8 mouse cellular contexts compared by ENCODE assay signal in genomic region chr1:59481456-59482291, GRCm38 (mm10). TPM values are rescaled to one million over a fixed set of nuclear protein-coding genes. Genes with fewer than 3 reads are reported as not detected.
DNase-seq lines count a peak whose midpoint lies in the region; ATAC-seq and TF ChIP-seq lines count a peak whose summit lies in the region.

No protein-coding gene starts in this region.

- peak; percentile 99 for DNase-seq in ES-CJ7 (ENCODE audit: low read depth, low spot score)
- peak; percentile 91 for DNase-seq in cerebellum, adult 11 months
- DNase-seq in heart, postnatal 36 days: peak; percentile 90 to 91
- peak; percentile 80 to 87 for DNase-seq in layer of hippocampus, adult 2 months (ENCODE audit: low spot score in 2 of 2)
- peak; percentile 98 for DNase-seq in lung, embryonic 14.5 days
- DNase-seq in thymus, adult 2 months: peak; percentile 91

- peak overlapping the region; percentile 52 for H3K9ac ChIP-seq in forebrain, embryonic 15.5 days (replicated peaks)
- peak overlapping the region; percentile 94 for H3K9ac ChIP-seq in lung, embryonic 14.5 days

- peak; percentile 27 for TF ChIP-seq CTCF in layer of hippocampus, adult 2 months (conservative IDR thresholded peaks at IDR 0.05)
- peak; percentile 41 for TF ChIP-seq CTCF in lung, embryonic 14.5 days (IDR thresholded peaks at IDR 0.05; ENCODE audit: low read depth)
- no peak for TF ChIP-seq CTCF in olfactory bulb, adult 2 months (IDR thresholded peaks at IDR 0.05; ENCODE audit: insufficient read depth, low read depth, low read length)
- 0 out of 2 replicates have a peak, but pooled peaks have one; percentile 63 for TF ChIP-seq CTCF in thymus, adult 2 months (IDR thresholded peaks at IDR 0.05; ENCODE audit: borderline replicate concordance, control insufficient read depth, extremely low read depth, insufficient read depth, low read length, poor library complexity)

- no peaks in the 10 kb centered on the region for H3K27me3 ChIP-seq in forebrain, embryonic 15.5 days
- no peaks in the 10 kb centered on the region for H3K27me3 ChIP-seq in lung, embryonic 14.5 days (ENCODE audit: insufficient read depth, low read length)
- H3K27me3 ChIP-seq in thymus, adult 2 months (ENCODE audit: control insufficient read depth, insufficient read depth, low read length): peaks cover 11% of the 10 kb centered on the region; the same call in 1 of the 2 replicates

- intact Hi-C loops in heart, postnatal 36 days (cut with DNase I): loop anchor here (2.0 to 5.0 kb wide), 3 partner anchors 103 to 164 kb away; no protein-coding TSS in a partner anchor

- ATAC-seq in forebrain, embryonic 15.5 days (replicated peaks): peak; percentile 94
- ATAC-seq in lung, embryonic 14.5 days (ENCODE audit: insufficient read depth): peak; percentile 93

- H3K4me1 ChIP-seq in forebrain, embryonic 15.5 days: peaks cover 53% of the 10 kb centered on the region
- peaks cover 7% of the 10 kb centered on the region; the same call in 1 of the 2 replicates for H3K4me1 ChIP-seq in lung, embryonic 14.5 days (ENCODE audit: insufficient read depth)
- H3K4me1 ChIP-seq in olfactory bulb, adult 2 months (ENCODE audit: control insufficient read depth, insufficient read depth, low read length): peaks cover 35% of the 10 kb centered on the region
- H3K4me1 ChIP-seq in thymus, adult 2 months (replicated peaks; ENCODE audit: control insufficient read depth, insufficient read depth, low read length): peaks cover 19% of the 10 kb centered on the region

- peak overlapping the region; percentile 57 for H3K4me3 ChIP-seq in forebrain, embryonic 15.5 days
- H3K4me3 ChIP-seq in layer of hippocampus, adult 2 months: peak overlapping the region; percentile 67
- H3K4me3 ChIP-seq in lung, embryonic 14.5 days (ENCODE audit: low read depth, low read length): peak overlapping the region; percentile 85
- H3K4me3 ChIP-seq in olfactory bulb, adult 2 months (ENCODE audit: insufficient read depth, low read depth, low read length): peak overlapping the region; percentile 46
- peak overlapping the region; percentile 71 for H3K4me3 ChIP-seq in thymus, adult 2 months (ENCODE audit: control insufficient read depth, insufficient read depth, low read length)

- no peaks in the 10 kb centered on the region for H3K36me3 ChIP-seq in forebrain, embryonic 15.5 days
- peaks cover 25% of the 10 kb centered on the region for H3K36me3 ChIP-seq in lung, embryonic 14.5 days (ENCODE audit: insufficient read depth)
- no peaks in the 10 kb centered on the region for H3K36me3 ChIP-seq in thymus, adult 2 months (ENCODE audit: control insufficient read depth, insufficient read depth, low read length)

- H3K4me2 ChIP-seq in forebrain, embryonic 15.5 days (replicated peaks): peak overlapping the region; percentile 98
- H3K4me2 ChIP-seq in lung, embryonic 14.5 days: peak overlapping the region; percentile 93

- H3K27ac ChIP-seq in forebrain, embryonic 15.5 days (replicated peaks): peak overlapping the region; percentile 66
- peak overlapping the region; percentile 79 for H3K27ac ChIP-seq in layer of hippocampus, adult 2 months
- H3K27ac ChIP-seq in lung, embryonic 14.5 days (ENCODE audit: low read depth): peak overlapping the region; percentile 99
- 0 out of 2 replicates have a peak overlapping the region, but pooled peaks have one; percentile 12 for H3K27ac ChIP-seq in olfactory bulb, adult 2 months (ENCODE audit: insufficient read depth, low read depth, low read length)
- H3K27ac ChIP-seq in thymus, adult 2 months (ENCODE audit: control insufficient read depth, insufficient read depth, low read length): no peak overlapping the region

- no peaks in the 10 kb centered on the region for H3K9me3 ChIP-seq in forebrain, embryonic 15.5 days
- no peaks in the 10 kb centered on the region for H3K9me3 ChIP-seq in lung, embryonic 14.5 days (ENCODE audit: low read depth, low read length)

- no peak; the same call in 1 of the 2 replicates for TF ChIP-seq POLR2A in olfactory bulb, adult 2 months (IDR thresholded peaks at IDR 0.05; ENCODE audit: insufficient read depth, low read depth, low read length)
- TF ChIP-seq POLR2A in thymus, adult 2 months (IDR thresholded peaks at IDR 0.05; ENCODE audit: control insufficient read depth, extremely low read depth, insufficient read depth, low read length, poor library complexity): no peak

- under 1% methylated on average over 57 of the region's 57 CpGs for WGBS in forebrain, embryonic 15.5 days
- whole genome bisulfite sequencing in lung, embryonic 14.5 days: under 1% methylated on average over 57 of the region's 57 CpGs
- 2% methylated on average over 57 of the region's 57 CpGs for WGBS in olfactory bulb, adult 2 months
- WGBS in thymus, adult 2 months: under 1% methylated on average over 56 of the region's 57 CpGs

RNA-seq across cellular contexts. Expression of gene Fzd7, which starts 0.6 kb away (rescaled TPM):
- 3.5 and 4.2 TPM in 2 replicates for polyA plus RNA-seq in forebrain, embryonic 15.5 days (2015; fragmentation: Nextera tagmentation; extraction: Ambion mirVana)
- total RNA-seq in heart, postnatal 36 days (2021): 1 to 10 TPM; 6.6 to 7.8 TPM
- total RNA-seq in layer of hippocampus, adult 2 months (2021): 1 to 10 TPM; 5.4 to 6.7 TPM
- polyA plus RNA-seq in lung, embryonic 14.5 days (2014; fragmentation: Nextera tagmentation; extraction: Ambion mirVana): 21.7 and 22.7 TPM in 2 replicates
- not detected in 2 replicates for polyA plus RNA-seq in olfactory bulb, adult 2 months (2012; ENCODE audit: insufficient read depth, insufficient read length, low replicate concordance, missing spikeins)
- polyA plus RNA-seq in thymus, adult 2 months (2012; rRNA removed): 11.4 and 12.2 TPM in 2 replicates

RNA-seq across cellular contexts. Expression of gene Gm973, which starts 34.4 kb away (rescaled TPM):
- polyA plus RNA-seq in forebrain, embryonic 15.5 days (2015; fragmentation: Nextera tagmentation; extraction: Ambion mirVana): 4.0 and 9.2 TPM in 2 replicates
- total RNA-seq in heart, postnatal 36 days (2021): under 1 TPM in 1 of 2 experiments, not detected in 1; 0.28 TPM
- 10 to 100 TPM; 14.5 to 16.1 TPM for total RNA-seq in layer of hippocampus, adult 2 months (2021)
- 0.41 TPM in 1 of 2 replicates, not detected in the other for polyA plus RNA-seq in lung, embryonic 14.5 days (2014; fragmentation: Nextera tagmentation; extraction: Ambion mirVana)
- not detected in 2 replicates for polyA plus RNA-seq in olfactory bulb, adult 2 months (2012; ENCODE audit: insufficient read depth, insufficient read length, low replicate concordance, missing spikeins)
- polyA plus RNA-seq in thymus, adult 2 months (2012; rRNA removed): 0.09 and 0.28 TPM in 2 replicates
